Mouse (Mus musculus): Measurements from ENCODE around the gene Ppp1r35.

Ppp1r35 gene

DNA sequence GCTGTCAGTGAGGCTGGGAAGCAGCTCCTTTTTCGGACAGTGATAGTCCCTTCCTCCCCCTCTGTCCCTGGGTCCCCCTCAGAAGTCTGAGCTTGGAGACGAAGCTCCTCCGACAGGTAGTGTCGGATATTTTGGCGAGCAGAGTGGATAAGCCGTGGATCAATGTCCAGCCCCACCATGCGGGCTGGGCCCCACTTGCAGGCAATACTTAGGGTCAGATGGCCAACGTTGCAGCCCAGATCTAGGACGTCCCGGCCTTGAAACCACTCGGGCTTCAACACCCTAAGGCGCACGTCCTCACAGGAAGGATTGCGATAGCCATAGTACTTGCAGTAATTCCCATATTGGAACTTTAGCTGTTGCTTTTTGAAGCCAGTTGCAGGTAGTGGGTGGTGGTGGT, 5.9 kb downstream of the Ppp1r35 start:
- Histone ChIP-seq H3K27me3 (ENCODE audit: control insufficient read depth, insufficient read depth, low read length, poor library complexity, severe bottlenecking) (no peaks in the 10 kb centered on the region), H3K36me3 (ENCODE audit: control insufficient read depth, insufficient read depth, low read length, poor library complexity, severe bottlenecking) (peaks cover 6% of the 10 kb centered on the region; the same call in 1 of the 2 replicates)
- DNase-seq (ENCODE audit: low read depth, low spot score): no peak

- no peak for DNase-seq (ENCODE audit: low read depth, low spot score)
- peaks cover 5% of the 10 kb centered on the region; the same call in 1 of the 2 replicates for H3K36me3 ChIP-seq (ENCODE audit: control insufficient read depth, insufficient read depth, low read length, poor library complexity, severe bottlenecking)
- no peaks in the 10 kb centered on the region for H3K27me3 ChIP-seq (ENCODE audit: control insufficient read depth, insufficient read depth, low read length, poor library complexity, severe bottlenecking)
Measured at GRCm38 (mm10) chr5:137785164-137786031, 6.7 kb downstream of the Ppp1r35 start.

DNA sequence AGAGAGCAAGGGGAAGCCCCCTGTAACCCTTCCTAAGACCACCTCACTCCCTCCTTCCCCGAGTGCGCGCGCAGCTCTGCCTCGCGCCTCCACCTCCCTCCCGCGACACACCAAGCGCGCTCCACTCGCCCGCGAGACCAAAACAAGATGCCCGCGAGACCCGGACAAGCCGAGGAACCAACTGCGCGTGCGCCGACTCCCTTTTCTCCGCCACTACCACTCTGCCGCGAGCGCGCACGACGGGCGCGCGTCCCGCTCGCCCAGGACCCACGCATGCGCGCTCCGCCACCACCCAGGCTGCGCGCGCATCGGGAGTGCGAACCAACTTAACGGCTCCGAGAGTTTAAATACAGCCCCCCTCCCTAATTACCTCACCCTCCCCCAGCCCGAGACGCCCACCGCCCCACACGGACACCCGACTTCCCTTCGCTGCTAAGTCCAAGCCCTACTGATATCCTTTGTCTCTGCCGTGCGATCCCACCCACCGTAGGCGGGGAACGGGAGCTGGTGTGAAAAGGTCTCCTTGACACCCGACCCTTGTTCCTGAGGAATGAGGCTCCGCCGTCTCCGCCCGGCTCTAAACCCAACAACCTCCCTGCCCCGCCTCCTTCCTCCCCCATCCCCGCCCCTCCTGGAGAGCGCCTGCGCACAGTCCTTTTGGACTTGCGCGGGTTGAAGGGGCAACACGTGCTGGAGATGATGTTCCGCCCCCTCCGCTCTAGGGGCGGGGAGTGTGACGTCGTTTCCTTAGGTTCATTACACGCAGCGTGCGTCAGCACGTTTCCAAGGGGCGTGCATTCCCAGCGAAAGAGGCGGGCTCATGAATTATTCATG, 7.7 kb downstream of the Ppp1r35 start:
- Histone ChIP-seq H3K36me3 (ENCODE audit: control insufficient read depth, insufficient read depth, low read length, poor library complexity, severe bottlenecking) (peaks cover 3% of the 10 kb centered on the region; the same call in 1 of the 2 replicates), H3K27me3 (ENCODE audit: control insufficient read depth, insufficient read depth, low read length, poor library complexity, severe bottlenecking) (no peaks in the 10 kb centered on the region)
- peak; percentile 100 for DNase-seq (ENCODE audit: low read depth, low spot score)

DNA sequence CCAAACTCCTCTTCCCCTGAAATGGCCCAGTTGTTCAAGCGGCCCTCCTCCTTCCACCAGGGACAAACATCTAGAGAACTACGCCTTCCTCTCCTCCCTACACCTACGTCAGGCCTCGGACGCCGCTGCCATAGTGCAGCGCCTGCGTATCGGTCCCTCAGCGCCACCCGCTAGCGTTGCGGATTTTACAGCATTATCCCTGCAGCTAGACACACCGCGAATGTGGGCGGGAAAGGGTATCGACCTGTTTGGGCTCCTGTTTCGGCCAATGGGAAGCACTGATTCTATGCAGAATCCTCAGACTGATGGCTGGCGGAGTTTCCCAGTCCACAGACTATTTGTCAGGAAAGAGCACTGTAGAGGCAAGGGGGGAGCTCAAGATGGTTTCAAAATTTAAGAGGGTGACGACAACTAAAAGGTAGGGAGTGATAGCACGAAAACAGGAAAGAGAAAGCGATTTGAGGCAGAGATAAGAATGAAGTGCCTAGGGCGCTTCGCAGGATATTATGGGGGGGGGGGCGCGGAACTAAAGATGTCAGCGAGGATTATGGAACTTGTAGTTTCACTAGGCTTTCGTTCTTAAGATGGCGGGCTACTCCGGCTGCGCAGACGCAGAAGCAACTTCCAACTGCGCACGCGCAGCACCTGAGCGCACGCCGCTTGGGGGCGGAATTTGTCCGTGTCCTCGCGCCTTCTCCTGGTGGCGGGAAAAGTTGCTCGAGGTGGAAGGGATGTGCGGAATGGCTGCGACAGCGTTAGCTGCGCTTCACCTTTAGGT, 8.7 kb downstream of the Ppp1r35 start, which contains the start of the genes Mepce and Zcwpw1:
Mepce (minus strand) TSS at position 505 of the 778 bp plus-strand sequence.
Zcwpw1 (plus strand) TSS at position 648 of the 778 bp plus-strand sequence.
- Histone ChIP-seq H3K36me3 (ENCODE audit: control insufficient read depth, insufficient read depth, low read length, poor library complexity, severe bottlenecking) (0 out of 2 replicates have a peak, but pooled peaks cover under 1% of the 10 kb centered on the region), H3K27me3 (ENCODE audit: control insufficient read depth, insufficient read depth, low read length, poor library complexity, severe bottlenecking) (no peaks in the 10 kb centered on the region)
- DNase-seq (ENCODE audit: low read depth, low spot score): peak; percentile 97

DNA sequence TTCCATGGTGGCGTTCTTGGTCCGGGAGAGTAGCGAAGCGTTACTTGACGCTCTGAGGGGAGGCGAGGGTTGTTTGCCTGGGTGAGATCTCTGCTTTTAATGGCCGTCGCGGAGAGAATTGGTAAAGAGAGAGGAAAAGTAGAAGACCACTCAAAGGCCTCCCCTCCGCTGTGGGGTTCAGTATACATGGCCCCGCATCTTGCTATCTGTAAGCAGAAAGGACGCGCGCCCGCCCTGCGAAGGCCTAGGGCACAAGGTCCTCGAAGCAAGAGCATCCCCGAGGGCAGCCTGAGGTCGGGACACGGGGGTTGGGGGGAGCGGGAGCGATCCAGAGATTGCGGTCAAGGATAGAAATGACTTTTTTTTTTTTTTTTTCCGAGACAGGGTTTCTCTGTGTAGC, 9.5 kb downstream of the Ppp1r35 start:
- Histone ChIP-seq H3K36me3 (ENCODE audit: control insufficient read depth, insufficient read depth, low read length, poor library complexity, severe bottlenecking) (no peaks in the 10 kb centered on the region), H3K27me3 (ENCODE audit: control insufficient read depth, insufficient read depth, low read length, poor library complexity, severe bottlenecking) (no peaks in the 10 kb centered on the region)
- DNase-seq (ENCODE audit: low read depth, low spot score): no peak

DNA sequence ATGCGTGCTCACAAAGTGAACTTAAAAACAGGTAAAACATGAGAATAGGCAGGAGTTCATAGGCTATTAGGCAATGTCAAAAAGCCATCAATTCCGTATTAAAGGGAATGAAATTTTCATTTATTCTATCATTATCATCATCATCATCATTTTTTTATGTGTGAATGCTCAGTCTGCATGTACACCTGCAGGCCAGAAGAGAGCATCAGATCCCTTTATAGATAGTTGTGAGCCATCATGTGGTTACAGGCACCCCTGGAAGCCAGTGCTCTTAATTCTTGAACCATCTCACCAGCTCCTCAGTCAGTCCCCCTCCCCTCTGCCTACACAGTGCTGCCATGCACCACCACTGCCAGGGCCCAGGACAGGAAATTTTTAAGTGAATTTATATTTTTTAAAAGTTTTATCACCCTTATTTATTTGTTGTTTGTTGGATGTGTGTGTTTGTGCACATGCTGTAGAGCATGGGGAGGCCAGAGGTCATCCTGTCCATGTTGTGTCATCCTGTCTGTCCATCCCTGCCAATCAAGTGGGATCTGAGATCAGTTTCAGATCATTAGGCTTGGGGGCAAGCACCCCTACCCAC, 10.4 kb downstream of the Ppp1r35 start:
- DNase-seq (ENCODE audit: low read depth, low spot score): no peak
- H3K27me3 ChIP-seq (ENCODE audit: control insufficient read depth, insufficient read depth, low read length, poor library complexity, severe bottlenecking): no peaks in the 10 kb centered on the region

GRCm38 (mm10) chr5:137791553-137791952, 12.9 kb downstream of the Ppp1r35 start:
- H3K36me3 ChIP-seq (ENCODE audit: control insufficient read depth, insufficient read depth, low read length, poor library complexity, severe bottlenecking): no peaks in the 10 kb centered on the region
- no peaks in the 10 kb centered on the region for H3K27me3 ChIP-seq (ENCODE audit: control insufficient read depth, insufficient read depth, low read length, poor library complexity, severe bottlenecking)
- peak; percentile 27 for DNase-seq (ENCODE audit: low read depth, low spot score)

More for the DNA sequence above, 10.4 kb downstream of the Ppp1r35 start:
- no peaks in the 10 kb centered on the region for H3K36me3 ChIP-seq (ENCODE audit: control insufficient read depth, insufficient read depth, low read length, poor library complexity, severe bottlenecking)

DNA sequence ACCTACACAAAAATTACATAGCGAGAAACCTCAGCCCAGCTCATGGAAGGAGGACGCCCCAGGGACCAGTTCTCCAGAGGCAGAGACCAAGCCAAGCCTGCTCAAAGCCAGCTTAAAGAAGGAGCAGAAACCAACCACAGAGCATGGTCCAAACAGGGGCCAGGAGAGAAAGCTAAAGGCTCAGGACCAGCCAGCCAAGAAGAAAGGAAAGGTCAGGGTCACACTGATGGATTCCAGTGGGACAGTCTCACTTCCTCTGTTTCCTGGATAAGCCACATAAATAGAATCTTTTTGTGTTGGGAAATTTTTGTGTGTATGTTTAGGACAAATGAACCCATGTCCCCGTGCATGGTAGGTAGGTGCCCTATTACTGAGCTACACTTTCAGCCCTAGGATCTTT, 18.0 kb downstream of the Ppp1r35 start:
- Histone ChIP-seq H3K27me3 (ENCODE audit: control insufficient read depth, insufficient read depth, low read length, poor library complexity, severe bottlenecking) (no peaks in the 10 kb centered on the region), H3K36me3 (ENCODE audit: control insufficient read depth, insufficient read depth, low read length, poor library complexity, severe bottlenecking) (no peaks in the 10 kb centered on the region)
- DNase-seq (ENCODE audit: low read depth, low spot score): no peak

- Histone ChIP-seq H3K36me3 (ENCODE audit: control insufficient read depth, insufficient read depth, low read length, poor library complexity, severe bottlenecking) (no peaks in the 10 kb centered on the region), H3K27me3 (ENCODE audit: control insufficient read depth, insufficient read depth, low read length, poor library complexity, severe bottlenecking) (no peaks in the 10 kb centered on the region)
- no peak for DNase-seq (ENCODE audit: low read depth, low spot score)
Measured at GRCm38 (mm10) chr5:137800917-137801316, 22.3 kb downstream of the Ppp1r35 start.

DNA sequence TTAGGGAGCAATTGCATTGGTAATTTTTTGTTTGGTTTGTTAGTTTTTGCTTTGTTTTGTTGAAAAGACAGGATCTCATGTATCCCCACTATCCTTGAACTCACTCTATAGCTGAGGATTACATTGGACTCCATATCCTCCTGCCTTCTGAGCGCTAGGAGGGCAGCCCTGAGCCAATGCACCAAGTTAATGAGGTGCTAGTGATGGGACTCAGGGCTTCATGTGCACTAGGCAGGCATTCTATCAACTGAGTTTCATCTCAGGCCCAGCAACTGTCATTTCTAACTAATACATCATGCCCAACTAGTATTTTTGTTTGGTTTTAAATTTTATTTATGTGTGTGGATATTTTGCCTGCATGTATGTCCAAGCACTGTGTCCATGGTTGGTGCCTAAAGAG, 27.5 kb downstream of the Ppp1r35 start:
- H3K27me3 ChIP-seq (ENCODE audit: control insufficient read depth, insufficient read depth, low read length, poor library complexity, severe bottlenecking): no peaks in the 10 kb centered on the region
- DNase-seq (ENCODE audit: low read depth, low spot score): no peak
- no peaks in the 10 kb centered on the region for H3K36me3 ChIP-seq (ENCODE audit: control insufficient read depth, insufficient read depth, low read length, poor library complexity, severe bottlenecking)

DNA sequence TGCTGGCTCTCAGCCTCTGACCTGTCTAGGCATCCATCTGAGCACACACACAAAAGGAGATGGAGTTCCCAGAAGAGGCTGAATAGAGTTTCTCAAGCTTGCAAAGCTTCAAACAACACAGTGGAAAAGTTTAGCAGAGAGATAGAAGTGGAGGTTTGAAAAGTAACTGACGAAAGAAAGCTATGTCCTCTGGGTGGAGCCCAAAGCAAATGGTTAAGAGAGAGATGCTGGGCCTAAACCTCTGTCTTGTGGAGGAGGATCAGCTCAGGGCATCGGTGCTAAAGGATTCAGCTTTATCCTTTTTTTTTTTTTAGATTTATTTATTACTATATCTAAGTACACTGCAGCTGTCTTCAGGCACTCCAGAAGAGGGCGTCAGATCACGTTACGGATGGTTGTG, 29.7 kb downstream of the Ppp1r35 start:
- no peak for DNase-seq (ENCODE audit: low read depth, low spot score)
- H3K36me3 ChIP-seq (ENCODE audit: control insufficient read depth, insufficient read depth, low read length, poor library complexity, severe bottlenecking): no peaks in the 10 kb centered on the region
- no peaks in the 10 kb centered on the region for H3K27me3 ChIP-seq (ENCODE audit: control insufficient read depth, insufficient read depth, low read length, poor library complexity, severe bottlenecking)

DNA sequence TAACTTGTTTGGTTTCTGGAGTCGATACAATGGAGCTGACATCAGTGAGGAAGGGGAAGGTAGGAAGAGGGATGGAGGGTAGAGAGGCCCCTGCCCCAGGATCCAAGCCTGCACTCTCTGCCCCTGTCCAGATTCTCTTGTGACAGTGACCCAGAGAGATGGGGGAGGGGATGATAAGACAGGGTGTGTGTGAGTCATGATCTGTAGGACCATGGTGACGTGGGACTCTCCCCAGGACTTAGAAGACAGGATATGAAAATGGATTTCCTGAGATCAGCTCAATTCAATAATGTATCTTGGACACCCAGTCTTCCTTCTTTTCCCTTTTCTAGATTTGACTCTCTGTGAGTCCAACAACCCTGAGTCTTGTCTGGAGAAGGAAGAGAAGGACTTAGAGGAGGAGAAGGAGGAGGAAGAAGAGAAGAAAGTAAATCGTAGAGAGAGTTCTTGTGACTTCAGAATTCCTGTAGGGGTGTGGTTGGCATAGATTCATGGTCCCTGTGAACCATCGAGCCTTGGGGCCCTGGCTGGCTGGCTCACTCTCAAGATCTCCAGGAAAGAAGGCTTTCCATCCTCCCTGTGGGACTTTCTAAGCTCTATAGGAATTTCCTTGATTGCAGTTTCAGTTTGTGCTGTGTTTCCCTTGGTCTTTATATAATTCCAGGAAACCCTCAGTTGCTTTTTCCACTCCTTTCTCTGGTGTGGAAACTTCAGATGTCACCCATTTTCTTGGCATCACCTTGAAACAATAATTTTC, 39.0 kb downstream of the Ppp1r35 start:
- Histone ChIP-seq H3K36me3 (ENCODE audit: control insufficient read depth, insufficient read depth, low read length, poor library complexity, severe bottlenecking) (no peaks in the 10 kb centered on the region), H3K27me3 (ENCODE audit: control insufficient read depth, insufficient read depth, low read length, poor library complexity, severe bottlenecking) (no peaks in the 10 kb centered on the region)
- DNase-seq (ENCODE audit: low read depth, low spot score): no peak

- no peaks in the 10 kb centered on the region for H3K36me3 ChIP-seq (ENCODE audit: control insufficient read depth, insufficient read depth, low read length, poor library complexity, severe bottlenecking)
- DNase-seq (ENCODE audit: low read depth, low spot score): no peak
- H3K27me3 ChIP-seq (ENCODE audit: control insufficient read depth, insufficient read depth, low read length, poor library complexity, severe bottlenecking): no peaks in the 10 kb centered on the region
Measured at GRCm38 (mm10) chr5:137822126-137822525, 43.5 kb downstream of the Ppp1r35 start.

Measured in splenic B cell, adult 2 months (primary cell).